ENCODE assay signal across 8 mouse cellular contexts in the genomic region with DNA sequence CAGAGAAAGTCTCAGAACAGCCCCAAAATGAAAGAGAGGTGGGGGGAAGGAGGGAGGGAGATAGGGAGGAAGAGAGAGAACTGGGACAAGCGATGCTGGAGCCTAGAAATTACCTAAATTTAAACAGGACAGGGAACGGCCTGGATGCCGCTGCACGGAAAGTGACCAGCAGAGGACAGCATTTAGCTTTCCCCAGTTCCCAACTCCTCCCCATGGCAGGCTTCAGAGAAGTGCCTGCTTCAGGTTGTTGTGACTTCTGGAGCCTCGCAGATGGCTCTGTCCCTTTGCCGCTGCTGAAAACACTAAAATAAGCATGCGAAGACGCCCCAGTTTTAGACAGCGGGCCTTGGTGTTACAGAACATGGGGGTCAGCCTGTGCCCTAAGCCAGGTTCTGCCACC. TPM values are rescaled to one million over a fixed set of nuclear protein-coding genes. Genes with fewer than 3 reads are reported as not detected.
DNase-seq lines count a peak whose midpoint lies in the region; ATAC-seq and TF ChIP-seq lines count a peak whose summit lies in the region.

No protein-coding gene starts in this region.

- TF ChIP-seq POLR2A in small intestine, adult 2 months (IDR thresholded peaks at IDR 0.05; ENCODE audit: low read depth, low read length): no peak

- H3K4me1 ChIP-seq in hindbrain, embryonic 10.5 days (replicated peaks): peaks cover 5% of the 10 kb centered on the region; the same call in 1 of the 2 replicates
- peaks cover 3% of the 10 kb centered on the region; the same call in 1 of the 2 replicates for H3K4me1 ChIP-seq in hindbrain, embryonic 12.5 days
- H3K4me1 ChIP-seq in forebrain, embryonic 16.5 days (replicated peaks; ENCODE audit: control insufficient read depth, insufficient read depth, low read length): no peaks in the 10 kb centered on the region
- no peaks in the 10 kb centered on the region for H3K4me1 ChIP-seq in hindbrain, embryonic 16.5 days (ENCODE audit: control insufficient read depth, insufficient read depth, low read depth, low read length)
- H3K4me1 ChIP-seq in midbrain, embryonic 10.5 days: peaks cover 8% of the 10 kb centered on the region
- no peaks in the 10 kb centered on the region for H3K4me1 ChIP-seq in small intestine, adult 2 months (ENCODE audit: control insufficient read depth, insufficient read depth, insufficient read length, low read length)

- no peak overlapping the region for H3K27ac ChIP-seq in hindbrain, embryonic 10.5 days
- no peak overlapping the region for H3K27ac ChIP-seq in hindbrain, embryonic 12.5 days
- no peak overlapping the region for H3K27ac ChIP-seq in forebrain, embryonic 16.5 days (ENCODE audit: low read length)
- H3K27ac ChIP-seq in hindbrain, embryonic 16.5 days (ENCODE audit: low read depth, low read length): no peak overlapping the region
- H3K27ac ChIP-seq in left cerebral cortex, adult 2 months: no peak overlapping the region
- 0 out of 2 replicates have a peak overlapping the region, but pooled peaks have one; percentile 38 for H3K27ac ChIP-seq in midbrain, embryonic 10.5 days (replicated peaks)
- H3K27ac ChIP-seq in small intestine, adult 2 months (ENCODE audit: insufficient read depth, low read depth, low read length): no peak overlapping the region

- peak; percentile 66 for DNase-seq in hindbrain, embryonic 10.5 days (ENCODE audit: low spot score)
- peak; percentile 51 for DNase-seq in cerebellum, adult 11 months
- peak; percentile 43 to 78 for DNase-seq in left cerebral cortex, adult 2 months (ENCODE audit: extremely low spot score in 1 of 2, low spot score in 2 of 2)
- peak; percentile 65 for DNase-seq in midbrain, embryonic 10.5 days (ENCODE audit: low spot score)

- no peak overlapping the region for H3K4me3 ChIP-seq in hindbrain, embryonic 10.5 days
- no peak overlapping the region for H3K4me3 ChIP-seq in hindbrain, embryonic 12.5 days
- H3K4me3 ChIP-seq in forebrain, embryonic 16.5 days (replicated peaks; ENCODE audit: low read length): no peak overlapping the region
- H3K4me3 ChIP-seq in hindbrain, embryonic 16.5 days (ENCODE audit: low read length): no peak overlapping the region
- H3K4me3 ChIP-seq in left cerebral cortex, adult 2 months: no peak overlapping the region
- no peak overlapping the region for H3K4me3 ChIP-seq in midbrain, embryonic 10.5 days
- H3K4me3 ChIP-seq in small intestine, adult 2 months (ENCODE audit: low read depth, low read length): no peak overlapping the region

- no peaks in the 10 kb centered on the region for H3K36me3 ChIP-seq in hindbrain, embryonic 10.5 days
- H3K36me3 ChIP-seq in hindbrain, embryonic 12.5 days: no peaks in the 10 kb centered on the region
- no peaks in the 10 kb centered on the region for H3K36me3 ChIP-seq in forebrain, embryonic 16.5 days (ENCODE audit: control insufficient read depth, insufficient read depth)
- no peaks in the 10 kb centered on the region for H3K36me3 ChIP-seq in hindbrain, embryonic 16.5 days (ENCODE audit: control insufficient read depth, insufficient read depth, low read length)
- no peaks in the 10 kb centered on the region for H3K36me3 ChIP-seq in midbrain, embryonic 10.5 days
- no peaks in the 10 kb centered on the region for H3K36me3 ChIP-seq in small intestine, adult 2 months (ENCODE audit: control insufficient read depth, insufficient read depth, low read length)

- no peak overlapping the region for H3K4me2 ChIP-seq in hindbrain, embryonic 12.5 days (replicated peaks)
- no peak overlapping the region for H3K4me2 ChIP-seq in forebrain, embryonic 16.5 days (ENCODE audit: low read length)
- H3K4me2 ChIP-seq in hindbrain, embryonic 16.5 days (ENCODE audit: low read length): no peak overlapping the region

- 11% methylated on average over 9 of the region's 9 CpGs for WGBS in hindbrain, embryonic 10.5 days
- WGBS in hindbrain, embryonic 12.5 days: 11% methylated on average over 9 of the region's 9 CpGs
- WGBS in forebrain, embryonic 16.5 days: 6% methylated on average over 9 of the region's 9 CpGs
- 10% methylated on average over 9 of the region's 9 CpGs for WGBS in hindbrain, embryonic 16.5 days
- 12% methylated on average over 9 of the region's 9 CpGs for WGBS in midbrain, embryonic 10.5 days
- 9% methylated on average over 9 of the region's 9 CpGs for WGBS in small intestine, adult 2 months

- no peaks in the 10 kb centered on the region for H3K9me3 ChIP-seq in hindbrain, embryonic 10.5 days
- no peaks in the 10 kb centered on the region for H3K9me3 ChIP-seq in hindbrain, embryonic 12.5 days (replicated peaks)
- H3K9me3 ChIP-seq in forebrain, embryonic 16.5 days (ENCODE audit: control insufficient read depth, low read length): no peaks in the 10 kb centered on the region
- H3K9me3 ChIP-seq in hindbrain, embryonic 16.5 days (ENCODE audit: control insufficient read depth, low read length): no peaks in the 10 kb centered on the region
- H3K9me3 ChIP-seq in midbrain, embryonic 10.5 days (replicated peaks): no peaks in the 10 kb centered on the region

- H3K9ac ChIP-seq in hindbrain, embryonic 12.5 days: no peak overlapping the region
- H3K9ac ChIP-seq in forebrain, embryonic 16.5 days (replicated peaks; ENCODE audit: low read depth, low read length): no peak overlapping the region
- H3K9ac ChIP-seq in hindbrain, embryonic 16.5 days (ENCODE audit: low read depth, low read length): no peak overlapping the region

- intact Hi-C loops in left cerebral cortex, adult 2 months (cut with DNase I): no loop called here

- no peaks in the 10 kb centered on the region for H3K27me3 ChIP-seq in hindbrain, embryonic 10.5 days (ENCODE audit: insufficient read depth, poor library complexity, severe bottlenecking)
- H3K27me3 ChIP-seq in hindbrain, embryonic 12.5 days: no peaks in the 10 kb centered on the region
- H3K27me3 ChIP-seq in forebrain, embryonic 16.5 days (replicated peaks; ENCODE audit: control insufficient read depth, insufficient read depth, low read length): no peaks in the 10 kb centered on the region
- no peaks in the 10 kb centered on the region for H3K27me3 ChIP-seq in hindbrain, embryonic 16.5 days (replicated peaks; ENCODE audit: control insufficient read depth, insufficient read depth, low read length)
- 0 out of 2 replicates have a peak, but pooled peaks cover 4% of the 10 kb centered on the region for H3K27me3 ChIP-seq in midbrain, embryonic 10.5 days (ENCODE audit: low read depth, poor library complexity, severe bottlenecking)
- H3K27me3 ChIP-seq in small intestine, adult 2 months (ENCODE audit: control insufficient read depth, insufficient read depth, low read length): no peaks in the 10 kb centered on the region

- TF ChIP-seq CTCF in left cerebral cortex, adult 2 months (IDR thresholded peaks at IDR 0.05): peak; percentile 95
- TF ChIP-seq CTCF in small intestine, adult 2 months (IDR thresholded peaks at IDR 0.05; ENCODE audit: extremely low read depth, insufficient read length, insufficient replicate concordance, low read depth, low read length): peak; percentile 96

- ATAC-seq in hindbrain, embryonic 12.5 days (ENCODE audit: low FRiP score): no peak
- 0 out of 2 replicates have a peak, but pooled peaks have one; percentile 54 for ATAC-seq in forebrain, embryonic 16.5 days
- peak; percentile 77 for ATAC-seq in hindbrain, embryonic 16.5 days

RNA-seq across cellular contexts. Expression of gene Anxa11, which starts 25.5 kb away (rescaled TPM):
- polyA plus RNA-seq in hindbrain, embryonic 10.5 days (2016; fragmentation: Nextera tagmentation; extraction: Ambion mirVana): 4.2 and 4.4 TPM in 2 replicates
- 6.2 and 6.9 TPM in 2 replicates for polyA plus RNA-seq in hindbrain, embryonic 12.5 days (2016; fragmentation: Nextera tagmentation; extraction: Ambion mirVana)
- polyA plus RNA-seq in forebrain, embryonic 16.5 days (2015; fragmentation: Nextera tagmentation; extraction: Ambion mirVana): 2.0 and 2.6 TPM in 2 replicates
- 3.1 and 4.0 TPM in 2 replicates for polyA plus RNA-seq in hindbrain, embryonic 16.5 days (2015; fragmentation: Nextera tagmentation; extraction: Ambion mirVana)
- 10 to 100 TPM; 40.4 to 50.7 TPM for total RNA-seq in left cerebral cortex, adult 2 months (2021)
- 3.3 and 3.9 TPM in 2 replicates for polyA plus RNA-seq in midbrain, embryonic 10.5 days (2016; fragmentation: Nextera tagmentation; extraction: Ambion mirVana)
- polyA plus RNA-seq in small intestine, adult 2 months (2012; rRNA removed): 71.5 and 153 TPM in 2 replicates

RNA-seq across cellular contexts. Expression of gene Zcchc24, which starts 47.6 kb away (rescaled TPM):
- polyA plus RNA-seq in hindbrain, embryonic 10.5 days (2016; fragmentation: Nextera tagmentation; extraction: Ambion mirVana): 8.5 and 10.5 TPM in 2 replicates
- polyA plus RNA-seq in hindbrain, embryonic 12.5 days (2016; fragmentation: Nextera tagmentation; extraction: Ambion mirVana): 25.1 and 31.5 TPM in 2 replicates
- 10.4 and 13.7 TPM in 2 replicates for polyA plus RNA-seq in forebrain, embryonic 16.5 days (2015; fragmentation: Nextera tagmentation; extraction: Ambion mirVana)
- polyA plus RNA-seq in hindbrain, embryonic 16.5 days (2015; fragmentation: Nextera tagmentation; extraction: Ambion mirVana): 10.1 and 17.2 TPM in 2 replicates
- total RNA-seq in left cerebral cortex, adult 2 months (2021): 10 to 100 TPM; 47.0 TPM
- 6.4 and 9.9 TPM in 2 replicates for polyA plus RNA-seq in midbrain, embryonic 10.5 days (2016; fragmentation: Nextera tagmentation; extraction: Ambion mirVana)
- polyA plus RNA-seq in small intestine, adult 2 months (2012; rRNA removed): 9.0 and 10.1 TPM in 2 replicates
